Comparison of ENCODE assay signal across 11 mouse cellular contexts in genomic region chr12:102309099-102309799, GRCm38 (mm10). TPM values are rescaled to one million over a fixed set of nuclear protein-coding genes. Genes with fewer than 3 reads are reported as not detected.
A peak's percentile ranks its signal among the peaks of the same experiment; 100 is the strongest.
DNase-seq lines count a peak whose midpoint lies in the region; ATAC-seq and TF ChIP-seq lines count a peak whose summit lies in the region.
"Had no signal": no experiment of that assay in that cellular context is flagged by ENCODE, and none has a peak within 500 bp of the region (broad histone marks: within the 10 kb centered on the region; RNA-seq: fewer than 3 reads in every experiment).

No protein-coding gene starts in this region.

- no peak for TF ChIP-seq CTCF in MEL (IDR thresholded peaks at IDR 0.05 in 2 of 3, conservative IDR thresholded peaks at IDR 0.05 in 1 of 3; ENCODE audit: control insufficient read depth in 1 of 3, insufficient read depth in 1 of 3, low read depth in 2 of 3, low read length in 3 of 3, poor library complexity in 1 of 3, severe bottlenecking in 1 of 3)

- peaks cover 51% of the 10 kb centered on the region for H3K4me1 ChIP-seq in heart, embryonic 15.5 days (replicated peaks)
- peaks cover 27% of the 10 kb centered on the region for H3K4me1 ChIP-seq in liver, embryonic 16.5 days (ENCODE audit: control insufficient read depth, low read depth, low read length)
- peaks cover 49% of the 10 kb centered on the region for H3K4me1 ChIP-seq in liver, embryonic 12.5 days
- H3K4me1 ChIP-seq in MEL (ENCODE audit: control insufficient read depth in 1 of 2, insufficient read depth in 2 of 2, low read length in 2 of 2) = peaks cover 0 to 19% of the 10 kb centered on the region in 2 experiments; a peak in 3 of 4 replicates
- H3K4me1 ChIP-seq in brown adipose tissue, adult 24 weeks (ENCODE audit: control insufficient read depth, insufficient read depth, insufficient read length, low read length) = peaks cover 45% of the 10 kb centered on the region

- DNase-seq in heart, postnatal 14 days = no peak
- DNase-seq in MEL (ENCODE audit: low read depth, low spot score) = peak; percentile 45
- DNase-seq: cerebellum, adult 9-10 months had no signal

- no peak overlapping the region for H3K4me2 ChIP-seq in heart, embryonic 15.5 days
- H3K4me2 ChIP-seq in liver, embryonic 16.5 days (ENCODE audit: low read depth, low read length) = no peak overlapping the region
- no peak overlapping the region for H3K4me2 ChIP-seq in liver, embryonic 12.5 days
- H3K4me2 ChIP-seq: neural tube, embryonic 13.5 days had no signal

- H3K36me3 ChIP-seq in heart, embryonic 15.5 days = peaks cover 5% of the 10 kb centered on the region; the same call in 1 of the 2 replicates
- H3K36me3 ChIP-seq in liver, embryonic 16.5 days (ENCODE audit: control insufficient read depth, insufficient read depth) = peaks cover 7% of the 10 kb centered on the region
- H3K36me3 ChIP-seq in liver, embryonic 12.5 days = peaks cover 28% of the 10 kb centered on the region
- peaks cover 0 to 9% of the 10 kb centered on the region in 2 experiments; a peak in 2 of 4 replicates for H3K36me3 ChIP-seq in MEL (ENCODE audit: control insufficient read depth in 1 of 2, insufficient read depth in 2 of 2, low read length in 2 of 2)
- H3K36me3 ChIP-seq: neural tube, embryonic 13.5 days had no signal

- no peaks in the 10 kb centered on the region for H3K9me3 ChIP-seq in heart, embryonic 15.5 days (replicated peaks)
- H3K9me3 ChIP-seq in liver, embryonic 16.5 days (replicated peaks; ENCODE audit: control insufficient read depth, low read length) = no peaks in the 10 kb centered on the region
- H3K9me3 ChIP-seq in liver, embryonic 12.5 days (replicated peaks) = no peaks in the 10 kb centered on the region
- no peaks in the 10 kb centered on the region for H3K9me3 ChIP-seq in MEL (replicated peaks; ENCODE audit: insufficient read depth, low read length)
- H3K9me3 ChIP-seq: neural tube, embryonic 13.5 days had no signal

- H3K9ac ChIP-seq in heart, embryonic 15.5 days = no peak overlapping the region
- no peak overlapping the region for H3K9ac ChIP-seq in liver, embryonic 16.5 days (ENCODE audit: low read depth, low read length)
- no peak overlapping the region for H3K9ac ChIP-seq in liver, embryonic 12.5 days
- H3K9ac ChIP-seq in MEL (ENCODE audit: control insufficient read depth, low read depth, low read length, poor library complexity, severe bottlenecking) = no peak overlapping the region
- H3K9ac ChIP-seq: neural tube, embryonic 13.5 days had no signal

- 76% methylated on average over 11 of the region's 11 CpGs for WGBS in heart, embryonic 15.5 days
- 61% methylated on average over 11 of the region's 11 CpGs for WGBS in liver, embryonic 16.5 days (ENCODE audit: insufficient replicate concordance)
- WGBS in liver, embryonic 12.5 days (ENCODE audit: insufficient replicate concordance) = 76% methylated on average over 11 of the region's 11 CpGs

- peak in 1 of 2 experiments; percentile 44; a peak in 1 of 4 replicates for TF ChIP-seq EP300 in MEL (IDR thresholded peaks at IDR 0.05; ENCODE audit: low read depth in 1 of 2, low read length in 2 of 2)

- intact Hi-C loops in heart, postnatal 14 days (cut with DNase I) = no loop called here

- H3K27ac ChIP-seq in heart, embryonic 15.5 days = peak overlapping the region; percentile 93
- H3K27ac ChIP-seq in liver, embryonic 16.5 days (ENCODE audit: low read length) = peak overlapping the region; percentile 59; the same call in 1 of the 2 replicates
- H3K27ac ChIP-seq in liver, embryonic 12.5 days = no peak overlapping the region
- H3K27ac ChIP-seq in MEL (ENCODE audit: control insufficient read depth, low read depth, low read length) = no peak overlapping the region
- H3K27ac ChIP-seq in brown adipose tissue, adult 24 weeks (replicated peaks; ENCODE audit: low read depth, low read length) = peak overlapping the region; percentile 31; the same call in 1 of the 2 replicates

- TF ChIP-seq POLR2A in MEL (IDR thresholded peaks at IDR 0.05; ENCODE audit: control insufficient read depth in 1 of 2, insufficient read depth in 1 of 2, low read depth in 1 of 2, low read length in 2 of 2, poor library complexity in 1 of 2) = no peak

- no peak overlapping the region for H3K4me3 ChIP-seq in heart, embryonic 15.5 days
- no peak overlapping the region for H3K4me3 ChIP-seq in liver, embryonic 16.5 days (ENCODE audit: low read depth, low read length)
- H3K4me3 ChIP-seq in liver, embryonic 12.5 days = no peak overlapping the region
- no peak overlapping the region for H3K4me3 ChIP-seq in MEL (ENCODE audit: control insufficient read depth in 1 of 2, insufficient read depth in 1 of 2, low read depth in 2 of 2, low read length in 2 of 2)
- H3K4me3 ChIP-seq in brown adipose tissue, adult 24 weeks (ENCODE audit: insufficient read depth, low read depth, low read length) = no peak overlapping the region
- H3K4me3 ChIP-seq: neural tube, embryonic 13.5 days had no signal

- no peak for ATAC-seq in heart, embryonic 15.5 days (replicated peaks; ENCODE audit: insufficient number of reproducible peaks, insufficient read depth, low FRiP score, low read depth)
- no peak for ATAC-seq in liver, embryonic 16.5 days (ENCODE audit: low read depth)
- no peak for ATAC-seq in liver, embryonic 12.5 days
- no peak for ATAC-seq in CD4-positive, CD25-positive, alpha-beta regulatory T cell, adult 4 months
- ATAC-seq: intestine, postnatal 0 days had no signal

- no peaks in the 10 kb centered on the region for H3K79me2 ChIP-seq in MEL (ENCODE audit: control insufficient read depth, insufficient read depth, low read length, poor library complexity)

- H3K27me3 ChIP-seq in heart, embryonic 15.5 days = no peaks in the 10 kb centered on the region
- H3K27me3 ChIP-seq in liver, embryonic 16.5 days (ENCODE audit: control insufficient read depth, insufficient read depth, low read depth, low read length) = no peaks in the 10 kb centered on the region
- no peaks in the 10 kb centered on the region for H3K27me3 ChIP-seq in liver, embryonic 12.5 days (replicated peaks)
- H3K27me3 ChIP-seq in MEL (ENCODE audit: control insufficient read depth in 1 of 2, insufficient read depth in 2 of 2, low read length in 2 of 2) = no peaks in the 10 kb centered on the region
- H3K27me3 ChIP-seq: CH12.LX; neural tube, embryonic 13.5 days had no signal

- no peak for TF ChIP-seq RAD21 in MEL (IDR thresholded peaks at IDR 0.05; ENCODE audit: low read depth, low read length)

TF ChIP-seq in MEL, 35 proteins besides CTCF, POLR2A, EP300 and RAD21:
- 0 out of 2 replicates have a peak, but pooled peaks have one; percentile 37 for TF ChIP-seq MYC (IDR thresholded peaks at IDR 0.05; ENCODE audit: low read depth, low read length)
- no peak for TF ChIP-seq ELF1 (IDR thresholded peaks at IDR 0.05; ENCODE audit: low read depth, low read length)
- TF ChIP-seq TCF12 (IDR thresholded peaks at IDR 0.05; ENCODE audit: low read depth, low read length) = 0 out of 2 replicates have a peak, but pooled peaks have one; percentile 14
- TF ChIP-seq GATA1 (IDR thresholded peaks at IDR 0.05; ENCODE audit: low read depth, low read length) = 0 out of 2 replicates have a peak, but pooled peaks have one; percentile 17
- no peak for TF ChIP-seq CHD1 (IDR thresholded peaks at IDR 0.05; ENCODE audit: low read depth, low read length)
- no peak for TF ChIP-seq ZMIZ1 (IDR thresholded peaks at IDR 0.05; ENCODE audit: low read depth, low read length)
- TF ChIP-seq TAL1 (IDR thresholded peaks at IDR 0.05; ENCODE audit: low read length) = peak; percentile 52

RNA-seq across cellular contexts. Expression of gene Rin3, which starts 26.4 kb away (rescaled TPM):
- polyA plus RNA-seq in heart, embryonic 15.5 days (2015; fragmentation: Nextera tagmentation; extraction: Ambion mirVana) = 9.0 and 11.2 TPM in 2 replicates
- 10 to 100 TPM; 23.1 to 26.1 TPM for total RNA-seq in heart, postnatal 14 days (2021)
- polyA plus RNA-seq in liver, embryonic 16.5 days (2015; fragmentation: Nextera tagmentation; extraction: Ambion mirVana) = 7.2 and 9.2 TPM in 2 replicates
- 5.8 and 10.3 TPM in 2 replicates for polyA plus RNA-seq in liver, embryonic 12.5 days (2016; fragmentation: Nextera tagmentation; extraction: Ambion mirVana)
- 14.8 and 17.5 TPM in 2 replicates for total RNA-seq in MEL (2012; rRNA removed)
- polyA plus RNA-seq in MEL (2012; ENCODE audit: insufficient read depth in 1 of 2, insufficient read length in 2 of 2, low read depth in 1 of 2, low replicate concordance in 2 of 2, missing spikeins in 1 of 2) = 10 to 100 TPM in 1 of 2 experiments, not detected in 1; 38.9 TPM
- polyA plus RNA-seq in brown adipose tissue, adult 24 weeks (2012; ENCODE audit: insufficient read depth, insufficient read length, missing spikeins) = 2.9 and 7.5 TPM in 2 replicates
- polyA plus RNA-seq in CD4-positive, CD25-positive, alpha-beta regulatory T cell, adult 4 months (2017; shearing (Covaris generic)) = 10 to 100 TPM; 68.3 to 91.8 TPM

Comparison
In these comparisons a context has a peak if more than half of its experiments do, and no peak if none do; other contexts are left out.
1. H3K27ac ChIP-seq: peak in heart, embryonic 15.5 days (single experiment), liver, embryonic 16.5 days (single experiment) and brown adipose tissue, adult 24 weeks (single experiment); none in liver, embryonic 12.5 days (single experiment) and MEL (single experiment).